Mouse (Mus musculus): Measurements from ENCODE around the gene Egflam. TPM values are rescaled to one million over a fixed set of nuclear protein-coding genes. Genes with fewer than 3 reads are reported as not detected.

The Egflam gene
- polyA plus RNA-seq, 1 experiment = 1.3 TPM

DNA sequence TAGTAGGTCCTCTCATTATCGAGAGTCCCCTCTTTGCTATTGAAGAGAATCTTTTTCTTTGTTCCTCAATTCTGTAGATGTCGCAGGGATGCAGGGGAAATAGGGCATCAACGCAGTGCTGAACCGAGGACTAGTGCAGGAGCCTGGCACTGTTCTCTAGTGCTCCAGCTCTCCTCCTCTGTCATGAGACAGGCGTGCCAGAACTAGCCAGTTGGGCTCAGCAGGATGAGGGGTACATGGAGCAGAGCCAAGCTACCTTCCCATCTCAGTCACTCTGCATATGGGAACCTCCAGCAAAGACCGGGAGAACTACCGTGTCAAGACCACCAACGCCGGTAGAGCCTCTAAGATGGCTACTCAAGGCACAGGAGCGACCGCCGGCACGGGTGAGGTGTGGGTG, 193.3 kb downstream of the Egflam start:
- peaks cover 7% of the 10 kb centered on the region for H3K4me1 ChIP-seq (ENCODE audit: control insufficient read depth, insufficient read depth, low read length)
- no peak overlapping the region for H3K27ac ChIP-seq (ENCODE audit: insufficient read depth, low read length)
- TF ChIP-seq POLR2A (IDR thresholded peaks at IDR 0.05; ENCODE audit: low read depth, low read length) (no peak), CTCF (IDR thresholded peaks at IDR 0.05; ENCODE audit: borderline replicate concordance, insufficient read depth, low read length) (no peak)
- no peak overlapping the region for H3K4me3 ChIP-seq (ENCODE audit: insufficient read depth, low read length)

DNA sequence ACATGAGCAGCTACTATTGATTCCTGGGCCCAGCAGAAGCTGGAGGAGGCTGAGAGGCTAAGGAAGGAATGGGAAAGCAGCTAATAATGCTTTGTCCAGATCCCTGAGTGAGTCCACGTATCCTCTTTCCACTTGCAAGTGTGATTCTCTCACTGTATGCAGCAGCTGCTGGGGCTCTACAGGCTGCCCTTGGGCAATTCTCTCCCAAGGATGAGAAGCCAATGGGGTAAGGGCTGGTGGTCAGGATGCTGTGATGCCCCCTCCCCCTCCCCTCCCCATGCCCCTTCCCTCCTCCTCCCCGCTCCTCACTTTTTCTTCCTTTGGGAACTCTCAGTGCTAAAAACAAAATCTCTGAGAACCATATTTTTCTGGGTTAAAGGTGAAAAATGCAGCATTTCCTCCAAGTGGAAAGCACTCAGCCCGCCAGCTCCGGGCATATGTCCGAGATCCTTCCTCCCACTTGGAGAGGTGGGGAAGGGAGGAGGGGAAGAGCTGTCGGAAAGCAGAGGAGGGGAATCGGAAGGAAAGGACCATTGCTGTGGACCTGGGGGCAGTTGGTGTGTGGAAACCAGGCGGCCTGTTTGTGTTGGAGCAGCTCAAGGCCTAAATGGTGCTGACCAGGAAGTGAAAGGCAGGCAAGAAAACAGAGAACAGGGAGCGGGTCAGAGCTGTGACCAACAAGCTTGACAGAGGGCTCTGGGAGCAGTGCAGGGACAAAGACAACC, 194.4 kb downstream of the Egflam start:
- no peak for TF ChIP-seq CTCF (IDR thresholded peaks at IDR 0.05; ENCODE audit: borderline replicate concordance, insufficient read depth, low read length)
- Histone ChIP-seq H3K4me1 (ENCODE audit: control insufficient read depth, insufficient read depth, low read length) (peaks cover 7% of the 10 kb centered on the region), H3K4me3 (ENCODE audit: insufficient read depth, low read length) (no peak overlapping the region), H3K27ac (ENCODE audit: insufficient read depth, low read length) (no peak overlapping the region)

DNA sequence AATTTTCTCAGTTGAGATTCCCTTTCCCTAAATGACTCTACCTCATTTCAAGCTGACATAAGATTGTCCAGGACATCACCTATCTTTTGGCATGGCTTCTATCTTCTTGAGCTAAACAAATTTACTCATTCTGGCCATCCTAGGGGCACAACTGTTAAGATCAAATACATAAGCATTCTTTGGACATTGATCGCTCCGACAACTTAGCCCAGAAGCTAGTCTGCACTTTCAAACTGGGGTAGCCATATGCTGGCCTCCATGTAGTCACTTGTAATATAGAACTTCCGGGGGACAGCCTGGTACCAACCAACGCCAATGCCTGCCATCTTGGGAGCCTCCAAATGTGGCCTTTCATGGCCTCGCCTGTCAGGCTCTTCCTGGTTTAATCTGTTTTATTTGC, 195.2 kb downstream of the Egflam start:
- no peak overlapping the region for H3K27ac ChIP-seq (ENCODE audit: insufficient read depth, low read length)
- TF ChIP-seq POLR2A (IDR thresholded peaks at IDR 0.05; ENCODE audit: low read depth, low read length) (no peak), CTCF (IDR thresholded peaks at IDR 0.05; ENCODE audit: borderline replicate concordance, insufficient read depth, low read length) (no peak)
- no peak overlapping the region for H3K4me3 ChIP-seq (ENCODE audit: insufficient read depth, low read length)
- peaks cover 7% of the 10 kb centered on the region for H3K4me1 ChIP-seq (ENCODE audit: control insufficient read depth, insufficient read depth, low read length)

DNA sequence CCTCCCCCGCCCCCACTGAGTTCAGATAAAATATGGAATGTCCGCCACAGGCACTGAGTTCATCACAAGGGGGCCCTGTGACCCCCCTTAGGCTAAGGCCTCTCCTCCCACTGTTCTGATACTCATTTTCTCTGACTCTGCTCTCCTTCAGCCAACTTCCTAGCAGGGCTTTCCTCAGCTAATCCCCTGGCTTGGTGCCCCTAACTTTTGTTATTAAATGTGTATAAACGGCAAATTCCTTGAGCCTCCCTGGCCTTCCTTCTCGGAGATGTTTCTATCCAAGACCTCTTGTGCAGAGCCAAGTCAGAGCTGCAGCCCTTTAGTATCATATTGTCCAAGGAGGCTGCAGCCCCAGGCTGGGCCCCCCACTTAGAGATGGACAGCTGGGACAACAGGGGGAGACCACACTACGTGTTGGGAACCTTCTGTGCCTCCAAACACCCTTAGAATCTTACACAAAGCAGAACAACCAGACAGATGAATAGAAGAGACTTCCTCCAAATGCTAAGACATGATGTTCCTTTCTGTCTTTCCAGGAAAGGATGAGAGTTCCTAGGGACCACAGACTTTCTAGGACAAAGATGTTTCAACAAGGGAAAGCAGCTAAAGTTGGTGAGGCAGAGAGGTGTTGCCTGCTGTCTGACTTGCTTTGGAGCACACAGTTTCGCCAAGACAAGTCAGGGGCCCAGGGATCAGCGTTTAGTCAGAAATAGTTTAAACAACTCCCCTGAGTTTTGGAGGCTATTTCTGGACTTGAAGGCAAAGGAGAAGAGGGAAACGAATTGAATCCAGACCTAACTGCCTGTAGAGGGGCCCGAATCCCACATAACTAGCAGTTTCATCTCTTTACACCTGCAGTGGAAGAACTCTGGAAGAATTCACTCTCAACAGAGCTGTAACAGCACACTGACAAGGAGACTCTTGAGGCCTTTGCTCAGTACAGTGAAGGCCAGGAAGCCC, 196.5 kb downstream of the Egflam start:
- Histone ChIP-seq H3K4me1 (ENCODE audit: control insufficient read depth, insufficient read depth, low read length) (peaks cover 7% of the 10 kb centered on the region), H3K4me3 (ENCODE audit: insufficient read depth, low read length) (no peak overlapping the region), H3K27ac (ENCODE audit: insufficient read depth, low read length) (no peak overlapping the region)
- TF ChIP-seq POLR2A (IDR thresholded peaks at IDR 0.05; ENCODE audit: low read depth, low read length) (no peak), CTCF (IDR thresholded peaks at IDR 0.05; ENCODE audit: borderline replicate concordance, insufficient read depth, low read length) (no peak)

DNA sequence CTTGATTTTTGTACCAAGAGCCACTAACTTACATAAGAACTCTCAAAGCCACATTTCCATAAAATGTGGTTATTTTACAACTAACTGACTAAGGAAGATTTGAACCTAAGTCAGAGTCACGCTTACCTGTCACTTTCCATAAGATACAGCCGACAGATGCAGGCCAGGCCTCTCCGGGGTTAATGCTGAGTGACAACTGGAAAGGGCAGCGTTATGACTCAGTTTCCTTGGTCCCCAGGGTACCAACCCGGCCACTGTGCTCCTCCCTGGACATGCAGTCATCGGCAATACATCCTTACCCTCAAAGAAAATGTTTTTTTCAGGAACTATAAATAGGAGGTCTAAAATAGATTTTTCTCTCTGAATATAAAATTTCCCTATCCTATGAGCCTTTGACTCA, 197.9 kb downstream of the Egflam start:
- Histone ChIP-seq H3K4me3 (ENCODE audit: insufficient read depth, low read length) (no peak overlapping the region), H3K4me1 (ENCODE audit: control insufficient read depth, insufficient read depth, low read length) (peaks cover 7% of the 10 kb centered on the region), H3K27ac (ENCODE audit: insufficient read depth, low read length) (no peak overlapping the region)
- no peak for TF ChIP-seq CTCF (IDR thresholded peaks at IDR 0.05; ENCODE audit: borderline replicate concordance, insufficient read depth, low read length)
- TF ChIP-seq POLR2A (IDR thresholded peaks at IDR 0.05; ENCODE audit: low read depth, low read length) = no peak

DNA sequence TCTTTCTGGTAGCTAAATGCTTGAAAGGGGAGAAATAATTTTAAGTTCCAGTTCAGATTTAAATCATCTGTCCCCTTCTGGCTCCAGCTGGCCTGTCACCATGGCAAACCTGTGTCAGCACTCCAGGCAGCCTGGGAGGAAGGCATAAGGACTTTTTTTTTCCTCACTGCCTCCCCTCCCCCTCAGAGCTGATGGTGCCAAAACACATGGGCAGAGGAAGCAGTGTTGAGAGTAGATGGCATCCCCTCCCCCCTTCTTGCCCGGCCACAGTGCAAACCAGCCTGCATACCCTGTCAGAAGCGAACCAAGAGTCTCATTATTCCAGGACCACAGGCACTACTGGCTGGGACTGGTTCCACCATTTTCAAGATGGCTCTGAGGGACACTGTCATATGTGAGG, 199.4 kb downstream of the Egflam start:
- Histone ChIP-seq H3K4me3 (ENCODE audit: insufficient read depth, low read length) (no peak overlapping the region), H3K27ac (ENCODE audit: insufficient read depth, low read length) (no peak overlapping the region), H3K4me1 (ENCODE audit: control insufficient read depth, insufficient read depth, low read length) (peaks cover 7% of the 10 kb centered on the region)
- no peak for TF ChIP-seq CTCF (IDR thresholded peaks at IDR 0.05; ENCODE audit: borderline replicate concordance, insufficient read depth, low read length)
- no peak for TF ChIP-seq POLR2A (IDR thresholded peaks at IDR 0.05; ENCODE audit: low read depth, low read length)

- Histone ChIP-seq H3K4me3 (ENCODE audit: insufficient read depth, low read length) (no peak overlapping the region), H3K27ac (ENCODE audit: insufficient read depth, low read length) (no peak overlapping the region), H3K4me1 (ENCODE audit: control insufficient read depth, insufficient read depth, low read length) (peaks cover 7% of the 10 kb centered on the region)
- TF ChIP-seq CTCF (IDR thresholded peaks at IDR 0.05; ENCODE audit: borderline replicate concordance, insufficient read depth, low read length) (no peak), POLR2A (IDR thresholded peaks at IDR 0.05; ENCODE audit: low read depth, low read length) (no peak)
Measured at GRCm38 (mm10) chr15:7197652-7198445, 200.3 kb downstream of the Egflam start.

GRCm38 (mm10) chr15:7194748-7195221, 203.4 kb downstream of the Egflam start:
- TF ChIP-seq CTCF (IDR thresholded peaks at IDR 0.05; ENCODE audit: borderline replicate concordance, insufficient read depth, low read length) (no peak), POLR2A (IDR thresholded peaks at IDR 0.05; ENCODE audit: low read depth, low read length) (no peak)
- Histone ChIP-seq H3K4me1 (ENCODE audit: control insufficient read depth, insufficient read depth, low read length) (no peaks in the 10 kb centered on the region), H3K27ac (ENCODE audit: insufficient read depth, low read length) (no peak overlapping the region), H3K4me3 (ENCODE audit: insufficient read depth, low read length) (no peak overlapping the region)

- Histone ChIP-seq H3K4me1 (ENCODE audit: control insufficient read depth, insufficient read depth, low read length) (peaks cover 4% of the 10 kb centered on the region; the same call in 1 of the 2 replicates), H3K4me3 (ENCODE audit: insufficient read depth, low read length) (no peak overlapping the region), H3K27ac (ENCODE audit: insufficient read depth, low read length) (no peak overlapping the region)
- no peak for TF ChIP-seq POLR2A (IDR thresholded peaks at IDR 0.05; ENCODE audit: low read depth, low read length)
Measured at GRCm38 (mm10) chr15:7194147-7194720, 204.0 kb downstream of the Egflam start.

Data from embryonic fibroblast, embryonic 13.5 days (primary cell).